Mouse (Mus musculus) embryo, embryonic 10.5 days (tissue): ENCODE data around the gene Rbks.
A peak's percentile ranks its signal among the peaks of the same experiment; 100 is the strongest.

ENCODE experiments used
- DNase-seq: peaks from one replicate; pipeline ENCODE4 v3.0.0-alpha.2; 2015; ENCODE audit warnings: low spot score

The Rbks gene

GRCm38 (mm10) chr5:31696971-31697643, at the start of gene Rbks:
TSS of gene Rbks (minus strand) at chr5:31697627.
- no peak for DNase-seq

- no peak for DNase-seq
Observed at GRCm38 (mm10) chr5:31742521-31743031, 45.1 kb upstream of the Rbks start.

GRCm38 (mm10) chr5:31741931-31742330, 44.5 kb upstream of the Rbks start:
- DNase-seq, result no peak

GRCm38 (mm10) chr5:31732644-31733338, 35.4 kb upstream of the Rbks start:
- no peak for DNase-seq

- DNase-seq, result no peak
Observed at GRCm38 (mm10) chr5:31727456-31727855, 30.0 kb upstream of the Rbks start.

GRCm38 (mm10) chr5:31725885-31726284, 28.5 kb upstream of the Rbks start:
- no peak for DNase-seq

GRCm38 (mm10) chr5:31724519-31724918, 27.1 kb upstream of the Rbks start:
- no peak for DNase-seq

GRCm38 (mm10) chr5:31715486-31716150, 18.2 kb upstream of the Rbks start:
- DNase-seq, result no peak

- no peak for DNase-seq
Observed at GRCm38 (mm10) chr5:31713841-31714264, 16.4 kb upstream of the Rbks start.

- DNase-seq, result no peak
Observed at GRCm38 (mm10) chr5:31713280-31713711, 15.9 kb upstream of the Rbks start.

- DNase-seq, result no peak
Observed at GRCm38 (mm10) chr5:31709389-31709788, 12.0 kb upstream of the Rbks start.

- no peak for DNase-seq
Observed at GRCm38 (mm10) chr5:31706826-31707225, 9.4 kb upstream of the Rbks start.

GRCm38 (mm10) chr5:31704971-31705370, 7.5 kb upstream of the Rbks start:
- no peak for DNase-seq

- DNase-seq, result no peak
Observed at GRCm38 (mm10) chr5:31699397-31699796, 2.0 kb upstream of the Rbks start.

GRCm38 (mm10) chr5:31698931-31699330, 1.5 kb upstream of the Rbks start:
- DNase-seq, result no peak

GRCm38 (mm10) chr5:31698297-31698726, 885 bp upstream of the Rbks start:
- peak; percentile 86 for DNase-seq

- DNase-seq, result peak; percentile 90
Observed at GRCm38 (mm10) chr5:31697644-31698296, 343 bp upstream of the Rbks start, which contains the start of gene Babam2. TSS of gene Babam2 (plus strand) at chr5:31697684.

- no peak for DNase-seq
Observed at GRCm38 (mm10) chr5:31693191-31693590, 4.2 kb downstream of the Rbks start.

GRCm38 (mm10) chr5:31687972-31688371, 9.5 kb downstream of the Rbks start:
- no peak for DNase-seq

- DNase-seq, result no peak
Observed at GRCm38 (mm10) chr5:31686040-31686439, 11.4 kb downstream of the Rbks start.

- no peak for DNase-seq
Observed at GRCm38 (mm10) chr5:31682305-31682704, 15.1 kb downstream of the Rbks start.

GRCm38 (mm10) chr5:31680183-31680582, 17.2 kb downstream of the Rbks start:
- no peak for DNase-seq
